Mouse (Mus musculus) megakaryocyte, adult 5-6 weeks (primary cell): ENCODE measurements at regions not wholly inside any gene's neighbourhood (a gene's known extent, or its start where the extent isn't known, plus 50 kb on each side); places are given as distances from the start of the nearest gene placed in this dataset.

Experiments
- ATAC-seq: 2 replicates; pipeline ENCODE4 v1.8.0; 2016; ENCODE audit warnings: mild to moderate bottlenecking, inconsistent platforms; ENCODE audit not compliant: poor library complexity, severe bottlenecking

- ATAC-seq = no peak
Measured at GRCm38 (mm10) chr9:13905086-13905669, 77.7 kb downstream of the Fam76b start.

- no peak for ATAC-seq
Measured at GRCm38 (mm10) chr9:13906736-13907135, 79.2 kb downstream of the Fam76b start.

GRCm38 (mm10) chr9:13909604-13910003 is 82.1 kb downstream of the Fam76b start:
- ATAC-seq = no peak

- ATAC-seq = no peak
Measured at GRCm38 (mm10) chr9:13910091-13910490, 82.6 kb downstream of the Fam76b start.

- ATAC-seq = no peak
Measured at GRCm38 (mm10) chr9:13913459-13913858, 85.9 kb downstream of the Fam76b start.

GRCm38 (mm10) chr9:13914131-13914530 is 86.6 kb downstream of the Fam76b start:
- ATAC-seq = no peak

- ATAC-seq = no peak
Measured at GRCm38 (mm10) chr9:13914847-13915246, 87.3 kb downstream of the Fam76b start.

- ATAC-seq = no peak
Measured at GRCm38 (mm10) chr9:13916837-13917236, 89.3 kb downstream of the Fam76b start.

- no peak for ATAC-seq
Measured at GRCm38 (mm10) chr9:13918606-13919202, 91.2 kb downstream of the Fam76b start.

GRCm38 (mm10) chr9:13919739-13920410 is 92.4 kb downstream of the Fam76b start:
- ATAC-seq = no peak

GRCm38 (mm10) chr9:13920623-13921022 is 93.1 kb downstream of the Fam76b start:
- no peak for ATAC-seq

GRCm38 (mm10) chr9:13932001-13932508 is 104.5 kb downstream of the Fam76b start:
- no peak for ATAC-seq

GRCm38 (mm10) chr9:13933404-13933803 is 105.9 kb downstream of the Fam76b start:
- ATAC-seq = no peak

- ATAC-seq = no peak
Measured at GRCm38 (mm10) chr9:13937301-13937700, 109.8 kb downstream of the Fam76b start.

GRCm38 (mm10) chr9:13946519-13946918 is 119.0 kb downstream of the Fam76b start:
- no peak for ATAC-seq

GRCm38 (mm10) chr9:13952157-13952556 is 124.6 kb downstream of the Fam76b start:
- no peak for ATAC-seq

GRCm38 (mm10) chr9:13963140-13963763 is 135.7 kb downstream of the Fam76b start:
- ATAC-seq = no peak

- ATAC-seq = no peak
Measured at GRCm38 (mm10) chr9:13963796-13964195, 136.3 kb downstream of the Fam76b start.

GRCm38 (mm10) chr9:13964256-13964655 is 136.7 kb downstream of the Fam76b start:
- ATAC-seq = no peak

- ATAC-seq = no peak
Measured at GRCm38 (mm10) chr9:13966212-13966611, 138.7 kb downstream of the Fam76b start.

GRCm38 (mm10) chr9:13969262-13969661 is 141.7 kb downstream of the Fam76b start:
- no peak for ATAC-seq

- ATAC-seq = no peak
Measured at GRCm38 (mm10) chr9:13973600-13973999, 146.1 kb downstream of the Fam76b start.
